Mouse (Mus musculus) E14TG2a.4 (cell line): ENCODE data around the gene Lpxn.

Source experiments
- CTCF ChIP-seq: conservative IDR thresholded peaks from 2 replicates; pipeline ENCODE4 v1.5.1; 2014; ENCODE audit warnings: low read length
- POU5F1 ChIP-seq: IDR thresholded peaks from 2 replicates; pipeline ENCODE4 v1.6.1; 2014; ENCODE audit warnings: low read length, borderline replicate concordance

- TF ChIP-seq CTCF, result no peak
- no peak for TF ChIP-seq POU5F1
Measured at GRCm38 (mm10) chr19:12838507-12838906, 42.5 kb downstream of the Lpxn start.
